In the genomic region with DNA sequence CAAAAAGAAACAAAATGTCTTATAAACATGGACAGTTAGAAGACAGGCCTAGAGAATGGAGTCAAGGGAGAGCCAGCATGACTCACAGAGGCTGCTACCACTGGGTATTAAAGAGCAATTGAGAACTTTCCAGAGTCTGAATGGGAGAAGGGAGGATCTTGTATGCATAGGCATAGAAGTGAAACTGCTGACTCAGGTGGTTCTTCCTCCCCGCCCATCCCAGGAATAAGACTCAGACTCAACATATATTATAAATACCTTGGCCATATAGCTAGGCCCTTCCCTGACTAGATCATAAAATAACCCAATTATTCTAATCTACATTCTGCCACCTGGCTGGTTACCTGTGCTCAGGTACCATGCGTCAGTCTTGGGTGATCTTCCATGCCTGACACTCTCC, we compare ENCODE assay signal across 14 mouse cellular contexts.
"Had no signal": no experiment of that assay in that cellular context is flagged by ENCODE, and none has a peak within 500 bp of the region (broad histone marks: within the 10 kb centered on the region; RNA-seq: fewer than 3 reads in every experiment).

No protein-coding gene starts in this region.

- H3K27ac ChIP-seq: midbrain, embryonic 13.5 days; neural tube, embryonic 13.5 days; neural tube, embryonic 15.5 days; stomach, embryonic 15.5 days; stomach, postnatal 0 days had no signal

- DNase-seq: lung, adult 18-20 months; lung, embryonic 14.5 days; lung, postnatal 10 days; lung, postnatal 4 days; right cerebral cortex, postnatal 14 days; thymus, adult 2 months; thymus, postnatal 25 days had no signal

- H3K9ac ChIP-seq: lung, embryonic 14.5 days; midbrain, embryonic 13.5 days; neural tube, embryonic 13.5 days; neural tube, embryonic 15.5 days; stomach, embryonic 15.5 days had no signal

- H3K4me1 ChIP-seq: midbrain, embryonic 13.5 days; neural tube, embryonic 13.5 days; neural tube, embryonic 15.5 days; stomach, embryonic 15.5 days had no signal

- H3K9me3 ChIP-seq: midbrain, embryonic 13.5 days; neural tube, embryonic 13.5 days; neural tube, embryonic 15.5 days; stomach, embryonic 15.5 days had no signal

- H3K4me3 ChIP-seq: megakaryocyte, embryonic 14.5 days; midbrain, embryonic 13.5 days; myocyte; neural tube, embryonic 13.5 days; neural tube, embryonic 15.5 days; stomach, embryonic 15.5 days had no signal

- H3K36me3 ChIP-seq: midbrain, embryonic 13.5 days; neural tube, embryonic 13.5 days; neural tube, embryonic 15.5 days; stomach, embryonic 15.5 days had no signal
